Mouse (Mus musculus): ENCODE data around the gene Vmn1r40. TPM values are rescaled to one million over a fixed set of nuclear protein-coding genes. Genes with fewer than 3 reads are reported as not detected.

Vmn1r40 gene
- not detected in 2 replicates for polyA plus RNA-seq (2016; fragmentation: Nextera tagmentation; extraction: Ambion mirVana)

GRCm38 (mm10) chr6:89707240-89707639, at the start of gene Vmn1r40:
TSS of gene Vmn1r40 (plus strand) at chr6:89707540.
- Histone ChIP-seq H3K27ac (no peak within 1 kb of the TSS), H3K4me1 (no peaks in the 10 kb centered on the region), H3K36me3 (no peaks in the 10 kb centered on the region), H3K27me3 (ENCODE audit: low read depth, poor library complexity, severe bottlenecking) (no peaks in the 10 kb centered on the region), H3K4me3 (no peak within 1 kb of the TSS), H3K9me3 (replicated peaks) (no peaks in the 10 kb centered on the region)
- WGBS: 85% methylated on average over 4 of the region's 4 CpGs
- DNase-seq (ENCODE audit: low spot score): no peak

- 0 out of 2 replicates have a peak, but pooled peaks cover under 1% of the 10 kb centered on the region for H3K36me3 ChIP-seq
- no peak overlapping the region for H3K27ac ChIP-seq
- H3K4me1 ChIP-seq: no peaks in the 10 kb centered on the region
- no peaks in the 10 kb centered on the region for H3K27me3 ChIP-seq (ENCODE audit: low read depth, poor library complexity, severe bottlenecking)
- DNase-seq (ENCODE audit: low spot score): no peak
- no peak overlapping the region for H3K4me3 ChIP-seq
- 93% methylated on average over 3 of the region's 3 CpGs for WGBS
- H3K9me3 ChIP-seq (replicated peaks): no peaks in the 10 kb centered on the region
These were observed 49.0 kb upstream of the Vmn1r40 start for GRCm38 (mm10) chr6:89658342-89658741.

GRCm38 (mm10) chr6:89658931-89659330, 48.4 kb upstream of the Vmn1r40 start:
- Histone ChIP-seq H3K27ac (no peak overlapping the region), H3K9me3 (replicated peaks) (no peaks in the 10 kb centered on the region), H3K36me3 (0 out of 2 replicates have a peak, but pooled peaks cover 7% of the 10 kb centered on the region), H3K4me1 (no peaks in the 10 kb centered on the region), H3K4me3 (no peak overlapping the region), H3K27me3 (ENCODE audit: low read depth, poor library complexity, severe bottlenecking) (no peaks in the 10 kb centered on the region)
- no peak for DNase-seq (ENCODE audit: low spot score)
- WGBS: 90% methylated on average over 6 of the region's 6 CpGs

DNA sequence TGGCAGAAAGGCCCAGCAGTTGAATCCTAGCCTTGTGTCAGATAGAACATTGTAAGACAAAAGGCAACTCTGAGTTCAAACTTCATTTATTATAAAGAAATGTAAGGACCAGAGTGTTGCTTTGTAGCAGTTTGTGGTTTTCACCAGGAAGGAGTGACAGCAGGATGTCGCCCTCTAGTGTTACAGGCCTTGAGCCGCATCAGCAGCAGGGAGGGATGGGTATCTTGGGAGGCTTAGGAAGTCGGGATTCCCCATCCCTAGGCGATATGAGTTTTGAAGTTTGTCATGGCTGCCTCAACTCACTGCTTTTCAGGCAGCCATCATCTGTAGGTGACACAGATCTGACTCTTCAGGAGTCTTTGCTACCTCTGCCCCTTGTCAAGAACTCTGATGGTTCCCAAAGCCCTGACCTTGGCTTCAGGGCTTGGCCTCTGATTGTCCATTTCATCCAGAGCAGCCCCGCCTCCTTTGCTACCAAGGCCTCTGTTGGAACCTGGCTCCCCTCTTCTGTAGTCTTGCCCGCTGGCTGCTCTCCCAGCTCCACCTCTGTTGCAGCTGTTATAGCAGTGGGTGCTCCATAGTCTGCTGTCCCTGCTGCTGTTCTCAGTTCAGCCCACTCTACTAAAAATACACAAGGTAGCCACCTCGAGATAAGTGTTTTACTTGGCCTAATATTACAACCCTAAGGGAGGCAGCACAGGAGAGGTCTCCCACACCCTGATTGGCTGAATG, 47.5 kb upstream of the Vmn1r40 start:
- 37% methylated on average over 7 of the region's 7 CpGs for WGBS
- no peak for DNase-seq (ENCODE audit: low spot score)

GRCm38 (mm10) chr6:89660490-89660889, 46.9 kb upstream of the Vmn1r40 start:
- H3K4me3 ChIP-seq: no peak overlapping the region
- no peaks in the 10 kb centered on the region for H3K9me3 ChIP-seq (replicated peaks)
- no peaks in the 10 kb centered on the region for H3K27me3 ChIP-seq (ENCODE audit: low read depth, poor library complexity, severe bottlenecking)
- 0 out of 2 replicates have a peak, but pooled peaks cover 4% of the 10 kb centered on the region for H3K4me1 ChIP-seq
- WGBS: 90% methylated on average over 1 of the region's 1 CpGs
- 0 out of 2 replicates have a peak, but pooled peaks cover 9% of the 10 kb centered on the region for H3K36me3 ChIP-seq
- no peak overlapping the region for H3K27ac ChIP-seq
- no peak for DNase-seq (ENCODE audit: low spot score)

More for the DNA sequence above, 47.5 kb upstream of the Vmn1r40 start:
- Histone ChIP-seq H3K27ac (no peak overlapping the region), H3K4me3 (no peak overlapping the region), H3K9me3 (replicated peaks) (no peaks in the 10 kb centered on the region), H3K4me1 (0 out of 2 replicates have a peak, but pooled peaks cover 2% of the 10 kb centered on the region), H3K27me3 (ENCODE audit: low read depth, poor library complexity, severe bottlenecking) (no peaks in the 10 kb centered on the region), H3K36me3 (0 out of 2 replicates have a peak, but pooled peaks cover 9% of the 10 kb centered on the region)

DNA sequence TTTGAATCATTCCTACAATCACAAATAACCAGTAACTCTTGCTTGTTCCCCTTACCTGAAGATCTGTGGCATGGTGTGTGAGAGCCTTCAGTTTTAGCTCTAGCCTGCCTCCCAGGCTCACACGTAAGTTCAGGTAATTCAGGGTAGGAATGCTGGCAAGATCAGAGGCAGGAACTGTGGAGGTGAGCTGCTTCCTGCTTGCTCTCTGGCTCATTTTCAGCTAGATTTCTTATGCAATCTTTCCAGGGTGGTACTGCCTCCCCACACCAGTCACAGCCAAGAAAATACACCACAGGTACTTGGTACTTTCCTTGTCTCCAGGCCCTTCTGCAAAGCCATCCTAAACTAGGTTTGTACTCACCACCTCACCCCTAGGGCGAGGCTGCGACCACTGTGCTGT, 44.8 kb upstream of the Vmn1r40 start:
- Histone ChIP-seq H3K4me1 (0 out of 2 replicates have a peak, but pooled peaks cover 4% of the 10 kb centered on the region), H3K27ac (no peak overlapping the region), H3K36me3 (0 out of 2 replicates have a peak, but pooled peaks cover 9% of the 10 kb centered on the region), H3K27me3 (ENCODE audit: low read depth, poor library complexity, severe bottlenecking) (no peaks in the 10 kb centered on the region), H3K4me3 (no peak overlapping the region), H3K9me3 (replicated peaks) (no peaks in the 10 kb centered on the region)
- 91% methylated on average over 3 of the region's 3 CpGs for WGBS
- DNase-seq (ENCODE audit: low spot score): no peak

DNA sequence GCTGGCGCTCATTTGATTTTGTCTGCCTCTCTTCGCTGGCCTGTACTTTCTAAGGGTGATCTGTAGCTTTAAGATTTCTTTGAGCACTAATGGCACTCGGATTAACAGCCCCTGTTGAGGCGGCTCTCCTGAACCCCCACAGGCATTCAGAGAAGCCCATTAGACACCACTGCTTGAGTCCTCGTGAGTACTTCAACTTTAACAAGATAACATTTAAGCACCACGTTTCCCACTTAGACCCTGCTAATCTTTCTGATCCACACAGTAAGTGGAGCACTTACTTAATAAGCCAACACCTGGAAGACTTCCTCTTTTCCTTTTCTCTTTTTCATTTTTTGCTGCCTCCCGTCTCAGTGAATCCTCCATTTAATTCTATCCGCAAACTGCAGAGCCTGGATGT, 42.2 kb upstream of the Vmn1r40 start:
- Histone ChIP-seq H3K9me3 (replicated peaks) (no peaks in the 10 kb centered on the region), H3K4me1 (0 out of 2 replicates have a peak, but pooled peaks cover 4% of the 10 kb centered on the region), H3K4me3 (no peak overlapping the region), H3K27ac (no peak overlapping the region), H3K27me3 (ENCODE audit: low read depth, poor library complexity, severe bottlenecking) (no peaks in the 10 kb centered on the region), H3K36me3 (0 out of 2 replicates have a peak, but pooled peaks cover 9% of the 10 kb centered on the region)
- DNase-seq (ENCODE audit: low spot score): no peak
- WGBS: 62% methylated on average over 8 of the region's 8 CpGs

- H3K9me3 ChIP-seq (replicated peaks): no peaks in the 10 kb centered on the region
- no peaks in the 10 kb centered on the region for H3K27me3 ChIP-seq (ENCODE audit: low read depth, poor library complexity, severe bottlenecking)
- H3K36me3 ChIP-seq: 0 out of 2 replicates have a peak, but pooled peaks cover 9% of the 10 kb centered on the region
- DNase-seq (ENCODE audit: low spot score): no peak
- 0 out of 2 replicates have a peak, but pooled peaks cover 4% of the 10 kb centered on the region for H3K4me1 ChIP-seq
- H3K4me3 ChIP-seq: no peak overlapping the region
- WGBS: 93% methylated on average over 7 of the region's 7 CpGs
- H3K27ac ChIP-seq: no peak overlapping the region
These were observed 41.7 kb upstream of the Vmn1r40 start for GRCm38 (mm10) chr6:89665667-89666066.

DNA sequence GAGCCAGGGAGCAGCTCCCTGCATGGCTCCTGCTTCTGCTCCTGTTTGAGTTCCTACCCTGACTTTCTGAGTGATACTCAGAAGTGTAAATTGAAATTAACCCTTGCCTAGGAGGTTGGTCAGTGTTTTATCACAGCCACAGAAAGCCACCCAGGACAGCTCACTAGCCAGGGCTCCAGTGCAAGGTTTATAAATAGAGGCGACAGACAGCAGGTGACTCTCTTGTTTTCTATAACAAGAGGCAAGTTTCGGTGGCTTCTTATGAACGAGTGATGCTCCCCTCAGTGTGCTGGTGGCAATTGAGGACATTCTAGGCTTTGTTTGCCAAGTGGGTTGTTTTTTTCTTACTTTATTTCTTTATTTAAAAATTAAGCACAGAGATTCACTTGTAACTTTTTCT, 40.4 kb upstream of the Vmn1r40 start:
- DNase-seq (ENCODE audit: low spot score): no peak
- H3K4me3 ChIP-seq: no peak overlapping the region
- 0 out of 2 replicates have a peak, but pooled peaks cover 9% of the 10 kb centered on the region for H3K36me3 ChIP-seq
- H3K27me3 ChIP-seq (ENCODE audit: low read depth, poor library complexity, severe bottlenecking): no peaks in the 10 kb centered on the region
- 0 out of 2 replicates have a peak, but pooled peaks cover 4% of the 10 kb centered on the region for H3K4me1 ChIP-seq
- H3K9me3 ChIP-seq (replicated peaks): no peaks in the 10 kb centered on the region
- WGBS: 93% methylated on average over 3 of the region's 3 CpGs
- no peak overlapping the region for H3K27ac ChIP-seq

- no peak for DNase-seq (ENCODE audit: low spot score)
- Histone ChIP-seq H3K4me3 (no peak overlapping the region), H3K27ac (no peak overlapping the region), H3K4me1 (0 out of 2 replicates have a peak, but pooled peaks cover 4% of the 10 kb centered on the region), H3K27me3 (ENCODE audit: low read depth, poor library complexity, severe bottlenecking) (no peaks in the 10 kb centered on the region), H3K9me3 (replicated peaks) (no peaks in the 10 kb centered on the region), H3K36me3 (no peaks in the 10 kb centered on the region)
- 85% methylated on average over 6 of the region's 6 CpGs for WGBS
These were observed 37.8 kb upstream of the Vmn1r40 start for GRCm38 (mm10) chr6:89669556-89669955.

DNA sequence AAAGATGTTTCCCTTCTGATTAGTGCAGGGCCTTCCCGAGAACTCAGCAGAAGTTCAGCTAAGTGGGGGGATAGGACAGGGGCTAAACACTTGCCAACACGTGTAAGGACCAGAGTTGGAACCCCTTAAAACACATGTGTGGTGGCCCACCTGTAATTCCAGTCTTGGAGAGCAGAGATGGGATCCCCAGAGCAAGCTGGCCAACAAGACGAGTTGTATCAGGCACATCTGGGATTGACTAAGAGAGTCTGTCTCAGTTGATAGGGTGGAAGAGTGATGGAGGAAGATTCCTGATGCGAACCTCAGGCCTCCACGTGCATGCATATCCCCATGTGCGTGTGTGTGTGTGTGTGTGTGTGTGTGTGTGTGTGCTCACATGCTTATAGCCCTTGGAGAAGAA, 35.9 kb upstream of the Vmn1r40 start:
- Histone ChIP-seq H3K36me3 (0 out of 2 replicates have a peak, but pooled peaks cover 2% of the 10 kb centered on the region), H3K27me3 (ENCODE audit: low read depth, poor library complexity, severe bottlenecking) (no peaks in the 10 kb centered on the region), H3K4me3 (no peak overlapping the region), H3K27ac (no peak overlapping the region), H3K9me3 (replicated peaks) (no peaks in the 10 kb centered on the region), H3K4me1 (no peaks in the 10 kb centered on the region)
- DNase-seq (ENCODE audit: low spot score): no peak
- 82% methylated on average over 6 of the region's 6 CpGs for WGBS

DNA sequence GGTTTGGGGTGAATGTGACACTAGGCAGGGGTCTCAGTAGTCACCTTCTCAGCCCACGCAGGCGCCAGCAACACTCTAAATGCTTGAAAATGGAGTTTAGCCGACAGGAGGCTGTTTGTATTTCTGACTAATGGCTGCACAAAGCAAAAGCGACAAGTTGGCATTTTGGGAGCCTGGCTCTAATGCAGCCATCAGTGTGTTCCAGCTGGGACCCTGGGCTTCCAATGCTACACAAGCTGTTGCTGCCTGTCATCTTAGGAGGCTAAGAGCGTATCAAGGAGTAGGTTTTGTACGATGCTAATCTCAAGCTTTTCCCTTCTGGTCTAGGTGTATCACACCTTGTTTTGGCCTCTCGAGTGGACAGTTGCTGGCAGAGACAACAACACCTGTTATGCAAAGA, 34.7 kb upstream of the Vmn1r40 start:
- Histone ChIP-seq H3K9me3 (replicated peaks) (no peaks in the 10 kb centered on the region), H3K27me3 (ENCODE audit: low read depth, poor library complexity, severe bottlenecking) (no peaks in the 10 kb centered on the region), H3K4me3 (no peak overlapping the region), H3K36me3 (0 out of 2 replicates have a peak, but pooled peaks cover 2% of the 10 kb centered on the region), H3K4me1 (no peaks in the 10 kb centered on the region), H3K27ac (no peak overlapping the region)
- no peak for DNase-seq (ENCODE audit: low spot score)
- 91% methylated on average over 7 of the region's 7 CpGs for WGBS

DNA sequence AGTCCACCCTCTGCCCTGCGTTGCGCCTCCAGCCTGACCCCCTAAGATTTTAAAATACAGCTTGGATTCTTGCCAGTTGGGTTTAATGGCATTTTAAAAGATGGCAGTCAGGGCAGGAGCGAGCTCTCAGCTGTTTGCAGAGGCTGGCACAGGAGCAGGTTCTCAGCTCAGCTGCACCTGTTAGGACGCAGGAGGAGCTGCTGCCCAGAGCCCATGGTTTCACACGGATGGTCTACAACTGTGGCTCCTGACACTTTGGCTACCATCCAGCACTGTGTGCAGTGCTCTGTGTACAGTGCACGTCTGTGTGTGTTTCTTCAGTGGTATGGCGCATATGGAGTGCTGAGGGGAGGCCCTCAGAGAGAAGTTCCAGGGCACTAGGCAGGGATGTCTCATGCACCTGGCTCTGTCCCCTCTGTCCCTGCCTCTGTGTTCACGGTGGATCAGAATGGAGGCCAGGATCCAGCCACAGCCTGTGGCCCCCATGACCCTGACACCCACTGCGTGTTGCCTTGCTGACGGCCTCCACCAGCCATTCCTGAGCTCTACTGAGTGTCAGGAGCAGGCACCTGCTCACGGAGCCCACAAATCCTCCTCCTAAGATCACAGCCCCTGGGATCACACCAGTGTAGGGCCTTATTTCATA, 34.1 kb upstream of the Vmn1r40 start:
- no peaks in the 10 kb centered on the region for H3K9me3 ChIP-seq (replicated peaks)
- WGBS: 92% methylated on average over 11 of the region's 11 CpGs
- DNase-seq (ENCODE audit: low spot score): no peak
- no peaks in the 10 kb centered on the region for H3K27me3 ChIP-seq (ENCODE audit: low read depth, poor library complexity, severe bottlenecking)
- H3K36me3 ChIP-seq: 0 out of 2 replicates have a peak, but pooled peaks cover 2% of the 10 kb centered on the region
- no peaks in the 10 kb centered on the region for H3K4me1 ChIP-seq
- H3K4me3 ChIP-seq: no peak overlapping the region
- no peak overlapping the region for H3K27ac ChIP-seq
